Mouse (Mus musculus) embryonic facial prominence, embryonic 10.5 days (tissue): ENCODE measurements at regions not wholly inside any gene's neighbourhood (a gene's known extent, or its start where the extent isn't known, plus 50 kb on each side); places are given as distances from the start of the nearest gene placed in this dataset. TPM values are rescaled to one million over a fixed set of nuclear protein-coding genes. Genes with fewer than 3 reads are reported as not detected.

ENCODE experiments used
- DNase-seq: peaks from one replicate; pipeline ENCODE4 v3.0.0-alpha.2; 2017; ENCODE audit warnings: low spot score
- H3K27ac ChIP-seq: fragments of 300-500 bp; sonication (generic); replicated peaks from 2 replicates; pipeline ENCODE4 v1.5.1; 2016; ENCODE audit warnings: mild to moderate bottlenecking
- H3K27me3 ChIP-seq: fragments of 300-500 bp; sonication (generic); replicated peaks from 2 replicates; pipeline ENCODE4 v1.6.1; 2016; ENCODE audit warnings: low read depth, mild to moderate bottlenecking; ENCODE audit not compliant: poor library complexity, severe bottlenecking
- H3K36me3 ChIP-seq: fragments of 300-500 bp; sonication (generic); replicated peaks from 2 replicates; pipeline ENCODE4 v1.6.1; 2016; ENCODE audit warnings: mild to moderate bottlenecking, moderate library complexity
- H3K4me1 ChIP-seq: fragments of 300-500 bp; sonication (generic); 2 replicates; pipeline ENCODE4 v1.6.1; 2016
- H3K4me3 ChIP-seq: fragments of 300-500 bp; sonication (generic); 2 replicates; pipeline ENCODE4 v1.5.1; 2016; ENCODE audit warnings: mild to moderate bottlenecking, moderate library complexity
- H3K9me3 ChIP-seq: fragments of 300-500 bp; sonication (generic); 2 replicates; pipeline ENCODE4 v1.6.1; 2016; ENCODE audit warnings: mild to moderate bottlenecking
- WGBS: fragments of 180-500 bp; shearing (Covaris S2); methylation state at CpG from one replicate; pipeline ENCODE4 v1.1.7; 2016; 5-methylcytosine and 5-hydroxymethylcytosine counted together
- microRNA-seq: library from miRNA; unstranded; fragments of <30 nt; microRNA quantifications from one replicate; pipeline ENCODE4, GENCODE M21; 2017

GRCm38 (mm10) chr4:33838436-33838835, 86.0 kb upstream of the Cnr1 start:
- H3K36me3 ChIP-seq, result no peaks in the 10 kb centered on the region
- H3K27ac ChIP-seq, result no peak overlapping the region
- H3K27me3 ChIP-seq, result no peaks in the 10 kb centered on the region
- WGBS, result 87% methylated on average over 6 of the region's 6 CpGs
- H3K9me3 ChIP-seq, result no peaks in the 10 kb centered on the region
- no peak for DNase-seq
- H3K4me1 ChIP-seq, result no peaks in the 10 kb centered on the region
- H3K4me3 ChIP-seq, result no peak overlapping the region

GRCm38 (mm10) chr4:33840119-33840518, 84.3 kb upstream of the Cnr1 start:
- no peaks in the 10 kb centered on the region for H3K4me1 ChIP-seq
- no peak overlapping the region for H3K27ac ChIP-seq
- no peaks in the 10 kb centered on the region for H3K27me3 ChIP-seq
- H3K36me3 ChIP-seq, result no peaks in the 10 kb centered on the region
- H3K4me3 ChIP-seq, result no peak overlapping the region
- no peak for DNase-seq
- 82% methylated on average over 14 of the region's 14 CpGs for WGBS
- H3K9me3 ChIP-seq, result no peaks in the 10 kb centered on the region

GRCm38 (mm10) chr4:33845611-33846395, 78.6 kb upstream of the Cnr1 start:
- peak; percentile 13 for DNase-seq
- Histone ChIP-seq H3K9me3 (no peaks in the 10 kb centered on the region), H3K4me3 (no peak overlapping the region), H3K27me3 (no peaks in the 10 kb centered on the region), H3K27ac (no peak overlapping the region), H3K36me3 (no peaks in the 10 kb centered on the region), H3K4me1 (peaks cover 7% of the 10 kb centered on the region; the same call in 1 of the 2 replicates)
- WGBS, result 38% methylated on average over 9 of the region's 9 CpGs

- Histone ChIP-seq H3K27me3 (no peaks in the 10 kb centered on the region), H3K4me3 (no peak overlapping the region), H3K4me1 (peaks cover 7% of the 10 kb centered on the region; the same call in 1 of the 2 replicates), H3K9me3 (no peaks in the 10 kb centered on the region), H3K36me3 (no peaks in the 10 kb centered on the region), H3K27ac (no peak overlapping the region)
- WGBS, result 90% methylated on average over 7 of the region's 7 CpGs
- DNase-seq, result no peak
These were observed 74.1 kb upstream of the Cnr1 start for GRCm38 (mm10) chr4:33850249-33850648.

GRCm38 (mm10) chr4:33852294-33852693, 72.1 kb upstream of the Cnr1 start:
- Histone ChIP-seq H3K36me3 (no peaks in the 10 kb centered on the region), H3K9me3 (no peaks in the 10 kb centered on the region), H3K4me1 (no peaks in the 10 kb centered on the region), H3K4me3 (no peak overlapping the region), H3K27ac (no peak overlapping the region), H3K27me3 (no peaks in the 10 kb centered on the region)
- WGBS, result 91% methylated on average over 5 of the region's 5 CpGs
- DNase-seq, result no peak

GRCm38 (mm10) chr4:33855112-33855511, 69.3 kb upstream of the Cnr1 start:
- Histone ChIP-seq H3K9me3 (no peaks in the 10 kb centered on the region), H3K27ac (no peak overlapping the region), H3K4me1 (no peaks in the 10 kb centered on the region), H3K36me3 (no peaks in the 10 kb centered on the region), H3K4me3 (no peak overlapping the region), H3K27me3 (no peaks in the 10 kb centered on the region)
- DNase-seq, result no peak

- DNase-seq, result no peak
- H3K36me3 ChIP-seq, result no peaks in the 10 kb centered on the region
- no peaks in the 10 kb centered on the region for H3K27me3 ChIP-seq
- 96% methylated on average over 2 of the region's 2 CpGs for WGBS
- no peaks in the 10 kb centered on the region for H3K9me3 ChIP-seq
- no peak overlapping the region for H3K27ac ChIP-seq
- no peaks in the 10 kb centered on the region for H3K4me1 ChIP-seq
- no peak overlapping the region for H3K4me3 ChIP-seq
These were observed 57.3 kb upstream of the Cnr1 start for GRCm38 (mm10) chr4:33867126-33867525.

- WGBS, result 47% methylated on average over 5 of the region's 5 CpGs
- Histone ChIP-seq H3K36me3 (no peaks in the 10 kb centered on the region), H3K27ac (no peak overlapping the region), H3K4me1 (no peaks in the 10 kb centered on the region), H3K27me3 (no peaks in the 10 kb centered on the region), H3K9me3 (no peaks in the 10 kb centered on the region), H3K4me3 (no peak overlapping the region)
- no peak for DNase-seq
These were observed 55.1 kb upstream of the Cnr1 start for GRCm38 (mm10) chr4:33869317-33869716.

Small RNA genes in the stretch of these regions (microRNA-seq; reads per million reads assigned to microRNA genes)
- gene Gm23304, result not detected
